Mouse (Mus musculus): Measurements from ENCODE around the gene Fbh1. TPM values are rescaled to one million over a fixed set of nuclear protein-coding genes. Genes with fewer than 3 reads are reported as not detected.
"Not testable (repeated sequence)": the region's sequence is repeated elsewhere in the genome, so short reads cannot be mapped to it uniquely, and the experiment has no call there.

Fbh1 gene
- polyA plus RNA-seq, 1 experiment: 12.6 TPM

DNA sequence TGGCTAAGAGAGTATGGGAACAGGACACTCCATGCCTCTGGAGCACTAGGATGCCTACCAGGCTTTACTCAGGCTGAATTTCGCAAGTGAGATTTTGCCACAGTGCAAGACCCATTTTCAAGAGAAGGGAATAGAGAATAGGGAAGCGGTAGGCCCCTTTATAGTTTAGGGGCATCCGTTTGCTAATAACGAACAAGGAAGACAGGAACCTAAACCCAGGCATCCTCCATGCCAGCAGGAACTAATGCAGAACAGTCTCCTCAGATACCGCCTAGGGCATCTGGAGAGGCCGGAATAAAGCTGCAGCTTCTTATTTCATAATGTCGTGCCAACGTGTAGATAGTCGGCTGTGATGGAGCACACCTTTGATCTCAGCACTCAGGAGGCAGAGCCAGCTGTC lies 54.8 kb downstream of the Fbh1 start:
- no peak for TF ChIP-seq CTCF (IDR thresholded peaks at IDR 0.05; ENCODE audit: control insufficient read depth, insufficient read depth, insufficient replicate concordance, low read depth, low read length)
- no peak for TF ChIP-seq POLR2A (IDR thresholded peaks at IDR 0.05; ENCODE audit: control insufficient read depth, low read depth, low read length)
- Histone ChIP-seq H3K27me3 (ENCODE audit: control insufficient read depth, insufficient read depth, low read length) (no peaks in the 10 kb centered on the region), H3K4me1 (ENCODE audit: control insufficient read depth, insufficient read depth, low read length) (no peaks in the 10 kb centered on the region), H3K36me3 (ENCODE audit: control insufficient read depth, insufficient read depth, low read length) (no peaks in the 10 kb centered on the region), H3K4me3 (ENCODE audit: control insufficient read depth, low read depth, low read length) (no peak overlapping the region), H3K27ac (ENCODE audit: control insufficient read depth, insufficient read depth, low read depth, low read length) (no peak overlapping the region)

DNA sequence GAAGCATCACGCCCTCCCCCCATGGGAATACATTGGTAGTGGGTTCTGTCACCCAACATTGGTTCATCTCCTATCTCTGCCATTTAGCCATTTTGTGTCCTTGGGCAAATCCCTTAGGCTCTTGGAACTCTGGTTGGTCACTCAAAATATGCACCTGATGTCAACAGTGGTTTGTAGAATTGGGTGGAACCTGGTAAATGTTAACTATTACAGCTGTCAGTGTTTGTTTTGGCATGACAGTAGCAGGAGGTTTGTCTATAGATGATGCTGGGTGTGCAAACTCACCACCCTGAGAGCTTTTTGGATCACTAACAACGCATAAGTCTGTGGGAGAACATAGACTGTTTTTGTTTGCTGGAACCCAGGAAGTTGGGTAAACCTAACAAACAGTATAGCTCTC lies 58.8 kb downstream of the Fbh1 start:
- Histone ChIP-seq H3K36me3 (ENCODE audit: control insufficient read depth, insufficient read depth, low read length) (no peaks in the 10 kb centered on the region), H3K4me3 (ENCODE audit: control insufficient read depth, low read depth, low read length) (no peak overlapping the region), H3K27me3 (ENCODE audit: control insufficient read depth, insufficient read depth, low read length) (no peaks in the 10 kb centered on the region), H3K27ac (ENCODE audit: control insufficient read depth, insufficient read depth, low read depth, low read length) (no peak overlapping the region), H3K4me1 (ENCODE audit: control insufficient read depth, insufficient read depth, low read length) (no peaks in the 10 kb centered on the region)
- TF ChIP-seq CTCF (IDR thresholded peaks at IDR 0.05; ENCODE audit: control insufficient read depth, insufficient read depth, insufficient replicate concordance, low read depth, low read length) (no peak), POLR2A (IDR thresholded peaks at IDR 0.05; ENCODE audit: control insufficient read depth, low read depth, low read length) (no peak)

DNA sequence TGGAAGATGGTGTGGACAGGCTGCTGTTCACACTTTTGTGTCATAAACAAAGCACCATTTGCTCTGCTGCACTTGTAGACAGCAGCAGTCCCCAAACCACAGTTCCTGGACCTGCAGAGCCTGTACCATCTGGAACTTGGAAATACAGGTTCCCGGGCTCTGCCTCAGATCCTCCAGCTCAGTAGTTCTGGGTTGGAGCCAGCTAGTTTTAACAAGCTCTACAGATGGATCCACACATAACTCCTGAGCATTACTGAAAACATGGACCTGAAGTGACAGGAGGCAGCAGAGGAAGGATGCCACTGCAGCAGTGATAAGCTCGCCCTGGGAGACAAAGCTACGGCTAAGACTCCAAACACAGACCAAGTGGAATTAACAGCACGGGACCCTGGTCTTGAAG lies 62.8 kb downstream of the Fbh1 start:
- Histone ChIP-seq H3K27me3 (ENCODE audit: control insufficient read depth, insufficient read depth, low read length) (no peaks in the 10 kb centered on the region), H3K36me3 (ENCODE audit: control insufficient read depth, insufficient read depth, low read length) (no peaks in the 10 kb centered on the region), H3K27ac (ENCODE audit: control insufficient read depth, insufficient read depth, low read depth, low read length) (no peak overlapping the region), H3K4me1 (ENCODE audit: control insufficient read depth, insufficient read depth, low read length) (no peaks in the 10 kb centered on the region), H3K4me3 (ENCODE audit: control insufficient read depth, low read depth, low read length) (no peak overlapping the region)
- TF ChIP-seq POLR2A (IDR thresholded peaks at IDR 0.05; ENCODE audit: control insufficient read depth, low read depth, low read length) (no peak), CTCF (IDR thresholded peaks at IDR 0.05; ENCODE audit: control insufficient read depth, insufficient read depth, insufficient replicate concordance, low read depth, low read length) (no peak)

DNA sequence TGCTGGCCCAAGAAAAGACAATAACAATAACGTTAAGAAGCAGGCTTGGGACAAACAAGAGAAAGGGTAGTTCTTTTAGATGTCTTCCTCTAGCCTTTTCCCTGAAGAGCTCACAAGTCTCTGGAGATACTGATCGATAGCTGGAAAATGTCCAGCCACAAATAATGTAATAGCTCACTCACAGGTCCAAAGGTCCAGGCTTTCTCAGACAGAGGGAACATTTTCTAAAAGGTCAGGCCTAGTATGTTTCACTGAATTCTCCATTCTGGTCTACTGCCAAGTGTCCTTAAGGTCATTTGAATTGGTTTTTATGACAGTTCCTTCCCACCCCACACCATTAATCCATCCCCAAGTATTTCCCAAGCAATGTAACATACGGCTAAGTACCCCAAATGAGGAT lies 64.4 kb downstream of the Fbh1 start:
- Histone ChIP-seq H3K27ac (ENCODE audit: control insufficient read depth, insufficient read depth, low read depth, low read length) (no peak overlapping the region), H3K4me1 (ENCODE audit: control insufficient read depth, insufficient read depth, low read length) (no peaks in the 10 kb centered on the region), H3K27me3 (ENCODE audit: control insufficient read depth, insufficient read depth, low read length) (no peaks in the 10 kb centered on the region), H3K4me3 (ENCODE audit: control insufficient read depth, low read depth, low read length) (no peak overlapping the region), H3K36me3 (ENCODE audit: control insufficient read depth, insufficient read depth, low read length) (no peaks in the 10 kb centered on the region)
- TF ChIP-seq POLR2A (IDR thresholded peaks at IDR 0.05; ENCODE audit: control insufficient read depth, low read depth, low read length) (no peak), CTCF (IDR thresholded peaks at IDR 0.05; ENCODE audit: control insufficient read depth, insufficient read depth, insufficient replicate concordance, low read depth, low read length) (no peak)

DNA sequence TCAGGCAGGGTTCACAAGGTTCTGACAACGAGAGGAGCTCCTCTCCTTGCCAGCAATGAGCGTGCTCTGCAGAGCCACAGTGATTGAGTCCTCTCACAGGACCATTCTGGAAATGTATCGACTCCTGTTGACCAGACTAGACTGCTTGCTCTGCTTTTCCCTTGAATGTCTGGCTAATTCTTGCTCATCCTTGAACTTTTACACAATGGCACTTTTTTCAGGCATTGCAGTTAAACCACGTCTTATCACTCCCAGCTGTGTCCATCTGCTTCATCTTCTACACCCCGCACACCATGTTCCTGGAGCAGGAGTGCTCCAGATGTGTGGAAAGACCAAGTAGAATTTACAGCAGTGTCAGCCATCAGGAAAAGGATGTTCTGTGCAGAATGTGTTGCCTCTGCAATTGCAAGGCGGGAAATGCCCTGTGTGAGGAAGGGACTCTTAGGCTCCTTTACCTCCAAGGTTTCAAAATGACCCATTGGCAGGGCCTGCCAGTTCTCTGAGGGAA lies 64.8 kb downstream of the Fbh1 start:
- Histone ChIP-seq H3K27ac (ENCODE audit: control insufficient read depth, insufficient read depth, low read depth, low read length) (no peak overlapping the region), H3K27me3 (ENCODE audit: control insufficient read depth, insufficient read depth, low read length) (no peaks in the 10 kb centered on the region), H3K4me3 (ENCODE audit: control insufficient read depth, low read depth, low read length) (no peak overlapping the region), H3K4me1 (ENCODE audit: control insufficient read depth, insufficient read depth, low read length) (no peaks in the 10 kb centered on the region), H3K36me3 (ENCODE audit: control insufficient read depth, insufficient read depth, low read length) (no peaks in the 10 kb centered on the region)
- TF ChIP-seq CTCF (IDR thresholded peaks at IDR 0.05; ENCODE audit: control insufficient read depth, insufficient read depth, insufficient replicate concordance, low read depth, low read length): no peak
- no peak for TF ChIP-seq POLR2A (IDR thresholded peaks at IDR 0.05; ENCODE audit: control insufficient read depth, low read depth, low read length)

DNA sequence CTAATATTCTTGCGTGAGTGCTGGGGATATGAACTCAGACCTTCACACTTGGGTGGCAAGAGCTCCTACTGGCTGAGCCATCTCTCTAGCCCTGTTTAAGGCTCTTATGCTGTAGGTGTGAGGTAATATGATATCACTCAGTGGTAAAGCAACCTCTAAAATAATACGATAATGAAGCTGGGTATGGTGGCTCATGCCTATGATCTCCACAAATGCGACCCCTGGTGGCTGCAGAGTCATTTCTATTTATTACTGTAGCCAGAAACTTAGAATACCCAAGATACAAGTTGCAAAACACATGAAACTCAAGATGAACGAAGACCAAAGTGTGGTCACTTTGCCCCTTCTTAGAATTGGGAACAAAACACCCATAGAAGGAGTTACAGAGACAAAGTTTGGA lies 67.3 kb downstream of the Fbh1 start:
- H3K27me3 ChIP-seq (ENCODE audit: control insufficient read depth, insufficient read depth, low read length); H3K4me3 ChIP-seq (ENCODE audit: control insufficient read depth, low read depth, low read length); H3K36me3 ChIP-seq (ENCODE audit: control insufficient read depth, insufficient read depth, low read length); H3K27ac ChIP-seq (ENCODE audit: control insufficient read depth, insufficient read depth, low read depth, low read length); H3K4me1 ChIP-seq (ENCODE audit: control insufficient read depth, insufficient read depth, low read length): not testable (repeated sequence)

DNA sequence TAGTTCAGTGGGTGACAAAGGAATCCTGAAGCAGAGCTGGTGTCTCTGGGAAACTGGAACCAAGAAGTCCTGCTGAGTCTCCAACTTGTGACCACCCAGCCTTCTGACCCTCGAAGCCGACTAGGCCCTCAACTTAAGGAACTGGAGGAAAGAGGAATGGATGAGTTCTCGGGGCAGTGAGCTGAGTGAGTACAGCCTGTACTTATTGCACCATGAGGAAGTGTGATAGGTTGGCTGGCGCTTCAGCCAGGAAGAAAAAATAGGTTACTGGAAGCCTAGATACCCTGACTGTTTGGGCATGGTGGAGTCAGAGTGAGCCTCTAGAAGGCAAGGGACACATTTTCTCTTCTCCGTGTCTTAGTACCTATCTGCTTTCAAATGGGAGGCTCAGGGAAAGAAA lies 68.8 kb downstream of the Fbh1 start:
- Histone ChIP-seq H3K36me3 (ENCODE audit: control insufficient read depth, insufficient read depth, low read length) (no peaks in the 10 kb centered on the region), H3K27ac (ENCODE audit: control insufficient read depth, insufficient read depth, low read depth, low read length) (no peak overlapping the region; the same call in 1 of the 2 replicates), H3K27me3 (ENCODE audit: control insufficient read depth, insufficient read depth, low read length) (no peaks in the 10 kb centered on the region), H3K4me1 (ENCODE audit: control insufficient read depth, insufficient read depth, low read length) (peaks cover 2% of the 10 kb centered on the region; the same call in 1 of the 2 replicates), H3K4me3 (ENCODE audit: control insufficient read depth, low read depth, low read length) (no peak overlapping the region)
- no peak for TF ChIP-seq CTCF (IDR thresholded peaks at IDR 0.05; ENCODE audit: control insufficient read depth, insufficient read depth, insufficient replicate concordance, low read depth, low read length)
- no peak for TF ChIP-seq POLR2A (IDR thresholded peaks at IDR 0.05; ENCODE audit: control insufficient read depth, low read depth, low read length)

DNA sequence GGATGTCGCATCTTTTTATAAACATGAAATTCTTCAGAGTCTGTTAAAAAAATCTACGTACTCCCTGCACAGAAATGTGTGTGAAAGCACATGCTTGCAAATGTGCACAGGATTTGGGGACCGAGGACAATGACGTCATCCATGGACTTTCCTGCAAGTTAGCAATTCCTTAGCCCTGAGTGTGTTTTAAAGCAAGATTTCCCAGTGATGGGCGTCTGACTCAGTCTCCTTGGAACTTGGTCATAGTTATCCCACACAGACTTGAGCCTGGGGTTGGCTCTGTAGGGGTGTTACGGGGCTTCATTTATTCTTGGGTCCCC lies 70.7 kb downstream of the Fbh1 start:
- Histone ChIP-seq H3K4me1 (ENCODE audit: control insufficient read depth, insufficient read depth, low read length) (peaks cover 2% of the 10 kb centered on the region; the same call in 1 of the 2 replicates), H3K36me3 (ENCODE audit: control insufficient read depth, insufficient read depth, low read length) (no peaks in the 10 kb centered on the region), H3K27me3 (ENCODE audit: control insufficient read depth, insufficient read depth, low read length) (no peaks in the 10 kb centered on the region), H3K4me3 (ENCODE audit: control insufficient read depth, low read depth, low read length) (peak overlapping the region; percentile 81; the same call in 1 of the 2 replicates), H3K27ac (ENCODE audit: control insufficient read depth, insufficient read depth, low read depth, low read length) (peak overlapping the region; percentile 57)
- no peak for TF ChIP-seq POLR2A (IDR thresholded peaks at IDR 0.05; ENCODE audit: control insufficient read depth, low read depth, low read length)
- TF ChIP-seq CTCF (IDR thresholded peaks at IDR 0.05; ENCODE audit: control insufficient read depth, insufficient read depth, insufficient replicate concordance, low read depth, low read length): no peak
